Mouse (Mus musculus) WW6 (cell line): ENCODE results near the gene Copa.

Experiments used
- DNase-seq: peaks from one replicate; pipeline ENCODE4 v3.0.0-alpha.2; 2013; ENCODE audit warnings: low read depth, low spot score

Copa gene

DNA sequence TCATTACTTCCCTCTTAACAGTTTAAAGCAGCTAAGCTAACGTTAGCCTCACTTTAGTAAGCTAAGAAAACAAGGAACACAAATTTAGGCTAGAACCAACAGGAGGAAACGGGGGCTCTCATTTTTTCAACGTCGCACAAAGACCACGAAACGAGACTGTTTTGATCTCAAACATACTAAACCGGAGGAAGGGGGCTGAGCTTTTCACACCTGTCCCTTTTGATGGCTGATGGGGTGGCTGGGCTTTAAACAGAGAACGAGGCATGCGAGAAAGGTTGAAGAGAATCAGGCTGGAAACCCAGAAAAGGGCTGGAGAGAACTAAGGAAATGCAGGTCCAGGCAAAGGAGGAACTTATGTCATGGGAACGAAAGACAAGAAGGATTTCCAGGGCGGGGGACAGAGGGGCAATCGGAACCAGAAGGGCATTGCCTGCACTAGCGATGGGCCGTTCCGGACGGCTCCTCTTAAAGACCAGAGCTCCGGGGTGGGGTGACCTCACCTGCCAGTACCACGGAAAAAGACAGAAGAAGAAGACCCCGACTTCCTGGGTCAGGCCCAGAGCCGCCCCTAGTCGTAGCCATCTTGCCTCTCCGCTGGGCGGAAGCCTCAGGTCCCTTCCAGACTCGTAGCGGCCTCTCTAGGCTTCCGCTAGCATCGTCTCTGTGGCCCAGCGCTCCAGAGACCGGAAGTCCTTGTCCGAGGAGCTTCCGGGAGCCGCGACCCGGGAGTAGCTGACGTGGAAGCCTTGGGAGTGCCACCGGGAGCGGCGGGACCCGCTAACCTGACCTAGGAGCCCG, at the start of gene Copa, which contains the start of gene Ncstn:
Gene Copa (plus strand): TSS at position 429 of the 798 bp plus-strand sequence.
Gene Ncstn (minus strand): TSS at position 695 of the 798 bp plus-strand sequence.
- peak; percentile 74 for DNase-seq

DNA sequence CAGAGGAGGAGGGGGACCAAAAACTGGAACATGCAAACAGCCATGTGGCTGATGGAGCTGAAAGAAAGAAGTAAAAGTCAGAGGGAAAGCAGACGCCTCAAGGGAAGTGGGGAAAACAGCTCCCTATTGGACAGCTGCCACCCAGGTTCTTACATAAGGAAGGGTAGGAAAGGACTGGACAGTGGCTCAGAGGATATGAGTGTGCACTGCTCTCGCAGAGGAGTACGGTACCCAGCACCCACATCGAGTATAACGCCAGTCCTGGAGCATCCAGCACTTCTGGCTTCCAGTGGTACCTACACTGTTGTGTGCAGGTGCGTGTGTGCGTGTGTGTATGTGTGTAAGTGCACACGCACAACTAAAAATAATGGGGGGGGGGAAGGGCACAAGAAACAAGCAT, 35.9 kb upstream of the Copa start:
- no peak for DNase-seq

DNA sequence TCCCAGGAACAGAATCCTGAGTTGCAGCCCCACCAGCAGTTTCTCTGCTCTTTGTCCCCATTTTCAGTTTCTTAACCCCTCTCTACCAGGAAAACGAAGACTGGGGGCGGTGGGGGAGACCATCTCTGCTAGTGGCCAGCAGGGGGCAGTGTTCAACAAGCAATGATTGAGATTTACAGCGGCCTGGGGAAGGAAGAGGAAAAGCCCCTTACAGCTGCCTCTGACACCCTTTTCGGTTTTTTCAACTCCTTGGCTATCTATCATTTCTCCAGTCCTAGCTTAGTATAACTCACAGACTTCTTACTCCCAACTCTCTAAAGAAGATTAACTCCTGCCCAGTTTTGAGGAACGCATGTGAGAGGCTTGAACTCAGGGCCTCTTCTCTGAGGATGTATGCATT, 35.4 kb upstream of the Copa start:
- no peak for DNase-seq

DNA sequence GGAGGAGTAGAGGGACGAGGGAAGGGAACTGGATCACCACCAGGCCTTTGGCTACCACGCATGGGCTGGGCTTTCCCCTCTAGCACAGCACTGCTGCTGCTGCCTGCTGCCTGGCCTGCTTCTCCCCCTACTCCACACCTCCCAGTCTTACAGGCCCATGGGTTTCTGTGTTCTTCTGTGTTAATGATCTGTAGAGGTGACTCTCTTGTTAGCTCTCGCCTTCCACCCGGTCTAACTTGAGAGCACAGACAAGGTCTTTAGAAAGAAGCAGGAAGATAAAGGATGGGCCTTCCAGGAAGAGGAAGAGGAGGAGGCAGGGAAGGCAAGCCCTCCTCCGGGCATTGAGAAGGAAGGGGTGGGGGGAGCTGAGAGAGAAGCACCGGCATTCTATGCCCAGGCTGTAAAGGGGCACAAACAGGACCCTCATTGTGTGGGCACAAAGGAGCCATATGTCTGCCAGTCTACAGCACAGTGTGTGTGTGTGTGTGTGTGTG, 34.0 kb upstream of the Copa start:
- DNase-seq: no peak

DNA sequence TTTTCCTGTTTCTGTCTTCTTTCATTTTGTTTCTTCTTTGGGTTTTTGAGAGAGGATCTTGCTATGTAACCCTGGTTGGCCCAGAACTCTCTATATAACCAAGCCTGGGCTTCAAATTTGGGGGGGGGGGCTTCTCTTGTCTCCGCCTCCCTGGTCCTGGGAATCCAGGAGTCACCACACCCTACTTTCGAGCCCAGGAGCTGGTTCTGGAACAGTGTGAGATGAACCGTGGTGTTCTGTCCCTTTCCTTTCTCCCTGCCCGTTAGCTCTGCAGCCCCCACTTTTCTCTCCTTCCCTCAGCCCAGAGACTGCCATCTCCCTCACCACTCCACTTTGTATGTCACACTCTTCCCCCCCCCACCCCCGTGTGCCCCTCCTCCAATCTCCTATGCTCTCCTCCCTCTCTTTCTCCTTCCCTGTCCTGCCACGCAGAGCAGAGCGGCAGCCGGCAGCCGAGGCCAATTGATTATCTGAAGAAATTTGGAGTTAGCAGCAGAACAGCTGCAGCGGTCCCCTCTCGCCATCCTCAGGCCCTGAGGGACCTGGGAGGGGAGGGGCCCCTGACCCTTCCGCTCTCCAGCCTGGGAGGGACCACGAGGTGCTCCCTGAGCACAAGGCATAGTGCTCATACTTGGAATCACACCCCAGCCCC, 33.1 kb upstream of the Copa start:
- no peak for DNase-seq

DNA sequence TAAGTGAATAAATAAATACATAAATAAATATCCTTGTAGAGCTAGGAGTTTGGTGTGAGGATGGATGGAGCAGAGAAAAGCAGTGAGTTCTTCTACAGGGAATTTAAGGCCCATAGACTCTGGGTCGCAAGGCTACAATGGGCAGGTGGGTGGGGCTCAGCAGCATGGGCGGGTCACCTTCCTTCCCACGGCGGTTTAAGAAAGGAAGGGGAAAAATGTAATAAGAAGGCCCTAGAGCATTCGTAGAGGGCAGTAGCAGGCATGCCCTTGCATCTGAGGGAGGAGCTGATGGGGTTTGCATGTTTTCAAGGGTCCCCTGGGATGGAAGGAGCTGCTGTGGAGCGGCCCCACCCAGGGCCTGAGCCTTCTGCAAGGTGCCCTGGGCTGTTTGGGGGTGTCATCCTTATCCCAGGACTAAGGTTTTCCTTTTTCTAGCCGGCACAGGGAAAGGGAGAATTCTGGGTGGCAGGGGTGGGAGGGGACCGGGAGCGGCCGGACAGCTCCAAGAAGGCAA, 29.5 kb upstream of the Copa start:
- no peak for DNase-seq

DNA sequence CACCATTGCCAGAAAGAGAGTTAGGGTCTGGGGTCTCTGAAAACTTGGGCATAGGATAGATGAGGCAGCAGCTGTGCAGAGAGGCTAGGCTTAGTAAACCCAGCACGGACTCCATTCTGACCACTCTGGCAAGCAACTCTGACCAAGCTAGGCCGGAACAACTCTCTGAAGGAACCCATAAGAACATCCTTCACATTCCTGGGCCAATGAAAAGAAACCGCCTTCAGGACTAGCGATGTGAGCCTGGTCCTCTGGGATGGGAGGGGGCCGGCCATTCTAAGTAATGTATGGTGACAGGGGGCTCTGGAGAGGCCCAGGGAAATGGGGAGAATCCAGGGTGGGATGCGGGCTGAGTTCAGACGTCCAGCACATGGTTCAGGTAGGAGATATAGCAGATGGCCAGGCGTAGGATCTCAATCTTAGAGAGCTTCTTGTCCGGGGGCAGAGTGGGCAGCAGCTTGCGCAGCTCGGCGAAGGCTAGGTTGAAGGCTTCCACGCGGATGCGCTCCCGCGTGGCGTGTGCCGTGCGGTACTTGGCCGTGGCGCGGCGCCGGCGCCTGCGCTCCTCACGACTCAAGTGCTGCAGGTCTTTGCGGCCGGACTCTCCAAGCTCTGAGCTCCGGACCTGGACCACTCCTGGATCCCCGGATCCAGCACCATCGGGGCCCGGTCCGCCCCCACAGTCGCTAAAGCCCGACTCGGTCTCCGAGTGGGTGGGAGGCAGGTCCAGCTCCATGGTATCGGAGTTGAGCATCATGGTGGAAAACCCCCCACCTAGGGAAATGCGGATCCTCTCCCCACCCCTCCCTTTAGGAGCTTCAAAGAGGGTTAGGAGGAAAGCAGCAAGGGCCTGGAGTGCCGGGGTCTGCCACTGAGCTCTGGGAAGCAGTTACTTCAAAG, 28.5 kb upstream of the Copa start:
- no peak for DNase-seq

DNA sequence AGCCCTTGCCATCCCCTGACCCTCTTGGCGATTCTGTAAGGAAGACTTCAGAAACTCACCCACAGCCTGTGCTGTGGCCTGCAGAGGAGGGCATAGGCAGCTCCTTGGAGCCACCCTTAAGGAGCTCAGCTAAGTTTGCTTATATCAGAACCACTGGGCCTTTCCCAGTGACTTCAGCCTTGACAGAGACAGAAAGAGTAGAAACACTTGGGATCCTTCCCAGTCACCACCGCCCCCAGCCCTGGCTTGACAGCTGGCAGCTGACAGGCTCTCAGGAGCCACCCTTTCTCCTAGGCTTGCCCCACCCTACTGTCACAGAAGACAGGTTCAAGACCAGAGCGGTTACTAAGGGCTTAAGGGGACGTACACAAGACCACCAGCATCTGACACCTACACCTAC, 26.1 kb upstream of the Copa start:
- no peak for DNase-seq

DNA sequence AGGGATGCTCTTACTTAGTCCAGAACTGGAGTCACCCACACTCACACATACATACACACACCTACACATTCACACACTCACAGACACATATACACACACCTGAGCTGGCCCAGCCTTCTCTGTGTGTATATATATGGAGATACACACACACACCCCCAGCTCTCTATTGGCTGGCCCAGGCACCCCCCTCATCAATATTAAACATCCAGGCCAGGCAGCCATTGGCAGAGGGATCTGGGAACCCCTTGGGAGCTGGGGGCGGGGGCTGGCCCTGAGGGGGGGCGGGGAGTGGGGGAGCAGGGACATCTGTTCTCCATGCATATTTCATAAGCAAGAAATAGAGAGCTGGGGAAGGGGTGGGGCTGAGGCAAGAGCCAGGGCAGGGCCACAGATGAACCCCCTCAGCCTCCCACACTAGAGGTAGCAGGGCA, 24.8 kb upstream of the Copa start, which contains the start of gene Nhlh1:
Gene Nhlh1 (minus strand): TSS at position 83 of the 431 bp plus-strand sequence.
- DNase-seq: no peak

DNA sequence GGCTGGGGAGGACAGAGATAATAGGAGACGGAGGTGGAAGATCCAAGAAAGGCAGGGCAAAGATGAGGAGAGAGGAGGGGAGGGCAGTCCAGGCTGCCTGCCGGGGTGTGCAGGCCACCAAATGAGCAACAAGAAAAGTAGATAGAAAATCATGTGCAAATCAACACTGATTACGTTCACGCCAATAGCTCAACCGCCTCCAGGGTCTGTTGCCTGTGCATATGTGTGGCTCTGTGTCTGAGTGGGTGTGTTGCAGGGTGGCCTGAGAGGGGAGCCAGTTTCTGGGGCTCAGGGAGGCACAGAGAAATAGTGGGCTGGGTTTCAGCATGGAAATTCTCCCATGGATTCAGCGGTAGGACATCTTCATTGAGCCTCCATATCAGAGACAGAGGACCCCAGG, 24.0 kb upstream of the Copa start:
- no peak for DNase-seq

DNA sequence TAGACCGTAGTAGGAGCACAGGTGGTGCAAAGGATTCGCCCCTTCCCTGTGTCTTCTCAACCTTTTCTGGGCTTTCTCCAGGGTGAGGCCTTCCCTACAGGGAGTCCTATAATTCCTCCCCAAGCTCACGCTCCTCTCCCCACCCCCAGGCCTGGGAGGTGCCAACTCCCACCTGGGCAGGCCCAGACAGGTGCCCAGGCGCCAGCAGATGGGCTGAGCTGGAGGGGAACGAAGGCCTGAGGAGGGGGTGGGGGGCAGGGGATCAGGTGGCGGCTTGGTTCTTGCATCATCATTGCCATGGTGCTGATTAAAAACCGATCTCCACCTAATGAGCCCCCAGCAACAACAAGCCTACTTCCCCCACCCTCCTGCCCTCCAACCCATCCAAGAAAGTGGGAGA, 23.5 kb upstream of the Copa start:
- no peak for DNase-seq

DNA sequence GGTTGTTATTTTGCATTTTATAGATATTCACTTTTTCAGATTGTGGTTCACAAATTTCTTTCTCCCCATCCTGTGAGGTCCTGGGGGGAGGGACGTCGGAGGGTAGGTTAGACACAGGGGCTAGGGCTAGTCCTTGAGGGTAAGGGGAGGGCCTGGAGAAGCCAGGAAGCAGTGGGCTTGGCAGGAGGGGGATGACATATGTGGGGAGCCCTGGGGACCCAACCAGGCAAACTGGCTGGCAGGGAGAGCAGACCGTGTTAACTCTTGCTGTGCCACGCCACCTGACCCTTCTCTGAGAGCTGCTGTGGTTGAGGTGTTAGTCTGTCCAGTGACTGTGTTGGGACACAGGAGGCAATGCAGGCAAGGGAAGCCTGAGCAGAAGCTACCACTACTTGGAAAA, 21.7 kb upstream of the Copa start:
- no peak for DNase-seq

DNA sequence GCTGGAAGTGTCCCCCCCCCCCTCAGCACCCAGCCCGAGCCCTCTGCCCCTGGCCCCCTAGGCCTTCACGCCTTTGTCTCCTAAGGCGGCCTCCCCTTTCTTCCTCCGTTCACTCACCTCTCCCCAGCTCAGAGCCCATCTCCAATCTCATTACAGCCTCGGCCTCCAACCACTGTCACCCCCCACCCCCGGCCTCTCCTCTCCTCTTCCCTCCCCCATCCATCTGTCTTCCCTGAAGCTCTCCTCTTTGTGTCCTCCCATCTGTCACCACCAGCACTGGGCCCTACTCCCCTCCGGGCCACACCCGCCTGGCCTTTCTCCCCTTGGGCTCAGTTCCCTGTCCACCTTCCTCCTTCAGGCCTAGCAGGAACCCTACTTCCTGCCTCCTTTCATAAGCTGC, 21.1 kb upstream of the Copa start:
- DNase-seq: no peak

DNA sequence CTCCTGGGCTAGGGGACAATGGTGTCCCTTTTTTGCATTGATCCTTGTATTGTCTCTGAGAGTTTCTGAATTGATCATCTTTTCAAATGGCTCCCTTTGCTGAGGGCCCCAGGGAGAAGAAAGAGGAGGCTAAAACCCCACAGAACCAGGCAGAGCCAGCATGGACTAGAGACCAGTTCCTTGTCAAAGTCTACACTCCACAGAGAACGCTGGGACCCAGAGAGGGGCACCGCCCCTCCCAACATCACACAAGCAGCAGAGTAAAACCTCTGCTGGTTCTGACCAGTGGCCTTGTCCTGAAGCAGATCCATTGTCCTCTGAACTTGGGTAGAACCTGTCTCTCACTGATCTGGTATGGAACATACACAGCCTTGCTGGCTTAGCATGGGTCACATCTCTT, 20.2 kb upstream of the Copa start:
- DNase-seq: no peak

DNA sequence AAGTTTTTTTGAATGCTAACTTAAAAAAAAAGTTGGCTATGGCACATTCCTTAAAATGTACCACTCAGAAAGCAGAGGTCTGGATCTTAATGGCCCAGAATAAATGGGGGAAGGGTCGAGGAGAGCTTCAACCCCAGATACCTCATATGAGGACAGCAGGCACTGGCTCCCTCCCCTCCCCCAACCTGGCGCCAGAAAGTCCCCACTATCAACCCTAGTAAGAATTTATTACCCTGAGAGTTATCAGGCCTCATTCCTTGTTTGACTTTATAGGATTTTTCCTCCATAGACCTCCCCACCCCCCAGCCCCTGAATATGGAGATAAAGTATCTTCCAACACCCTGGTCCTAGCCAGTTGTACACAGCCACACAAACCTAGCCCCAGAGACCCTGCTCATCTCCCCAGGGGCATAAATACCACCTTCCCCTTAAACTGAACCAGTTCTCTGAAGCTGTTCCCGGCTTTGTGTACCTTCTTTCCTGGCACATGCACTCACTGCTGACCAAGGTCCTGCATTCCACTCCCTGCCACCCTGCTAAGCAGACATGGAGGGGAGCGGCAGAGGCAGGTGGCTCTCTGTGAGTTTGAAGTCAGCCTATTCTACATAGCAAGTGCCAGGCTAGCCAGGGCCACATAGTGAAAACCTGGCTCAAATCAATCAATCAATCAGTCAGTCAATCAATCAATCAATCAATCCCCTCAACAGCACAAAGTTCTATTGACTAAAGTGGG, 18.9 kb upstream of the Copa start:
- DNase-seq: no peak

DNA sequence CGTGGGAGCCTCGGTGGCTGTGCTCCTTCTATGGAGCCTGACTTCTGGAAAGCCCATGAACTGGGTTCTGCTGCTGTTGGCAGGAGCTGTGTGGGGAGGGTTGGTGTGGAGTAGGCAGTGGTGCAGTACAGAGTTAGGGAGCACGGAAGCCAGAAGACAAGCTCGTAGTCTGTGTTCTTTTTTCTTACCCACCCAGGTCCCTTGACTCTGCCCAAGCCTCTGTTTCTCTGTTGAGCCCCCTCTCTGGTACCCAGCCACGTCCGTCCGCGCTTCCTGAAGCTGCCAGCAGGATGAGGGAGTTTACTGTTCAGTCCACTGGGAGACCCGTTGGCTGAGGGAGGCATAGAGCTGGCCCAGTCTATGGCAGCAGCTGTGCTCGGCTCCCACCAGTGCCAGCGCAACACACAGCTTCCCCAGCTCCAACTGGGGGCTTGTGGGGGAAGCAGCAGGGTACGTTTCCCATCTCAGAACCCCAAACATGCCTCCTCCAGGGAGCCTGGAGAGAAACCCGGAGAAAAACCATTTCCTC, 17.7 kb upstream of the Copa start:
- no peak for DNase-seq

DNA sequence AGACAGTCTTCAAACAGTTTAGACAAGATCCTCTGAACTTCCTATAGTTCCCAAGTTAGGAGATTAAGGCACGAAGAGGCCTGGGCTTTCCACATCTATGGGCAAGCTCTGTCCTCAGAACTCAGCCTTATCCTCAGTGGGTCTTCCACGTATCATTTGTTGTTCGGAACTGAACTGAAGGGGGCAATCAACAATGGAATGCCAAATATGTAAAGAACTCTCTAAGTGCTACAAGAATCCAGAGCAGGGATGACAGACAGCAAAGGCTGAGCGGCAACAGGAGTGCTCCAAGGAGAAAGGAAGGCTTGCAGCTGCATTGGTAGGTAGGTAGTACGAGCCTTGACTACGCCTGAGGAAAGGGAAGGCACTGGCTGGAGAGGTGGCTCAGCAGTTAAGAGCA, 12.1 kb upstream of the Copa start:
- no peak for DNase-seq

DNA sequence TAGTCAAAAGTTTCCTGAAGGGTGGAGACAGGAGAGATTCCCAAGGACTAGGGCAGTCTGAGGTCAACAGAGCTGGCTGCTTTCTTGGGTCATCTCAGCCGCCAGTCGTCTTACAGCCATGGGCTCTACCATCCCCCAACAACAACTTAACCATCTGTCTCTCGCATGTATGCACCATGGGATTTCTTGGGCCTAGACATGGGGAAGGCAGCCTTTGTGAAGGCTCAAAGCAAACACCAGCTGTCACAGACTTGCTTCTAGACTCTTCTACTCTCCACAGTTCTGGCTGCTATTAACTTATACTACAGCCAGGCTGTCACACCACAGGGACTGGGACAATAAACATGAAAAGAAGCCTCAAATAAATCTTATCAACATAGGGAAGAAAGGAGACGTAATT, 10.8 kb upstream of the Copa start:
- no peak for DNase-seq

DNA sequence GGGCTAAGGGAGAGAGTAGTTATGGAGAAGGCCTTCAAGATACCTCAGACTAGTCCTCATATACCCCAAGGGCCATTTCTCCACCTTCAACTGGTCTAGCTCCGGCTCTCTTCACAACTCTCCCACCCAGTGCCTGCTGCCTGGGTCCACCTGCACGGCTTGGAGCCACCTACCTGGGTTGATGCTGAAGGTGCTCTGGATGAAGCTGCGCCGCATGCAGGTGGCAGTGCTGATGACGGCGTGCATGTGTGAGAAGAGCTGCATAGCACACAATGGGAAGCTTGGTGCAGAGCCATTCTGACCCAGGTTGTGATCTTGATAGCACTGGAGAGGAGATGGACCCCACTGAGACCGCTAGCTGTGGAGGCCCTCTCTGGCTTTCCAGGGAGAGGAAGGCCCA, 9.7 kb upstream of the Copa start:
- no peak for DNase-seq

DNA sequence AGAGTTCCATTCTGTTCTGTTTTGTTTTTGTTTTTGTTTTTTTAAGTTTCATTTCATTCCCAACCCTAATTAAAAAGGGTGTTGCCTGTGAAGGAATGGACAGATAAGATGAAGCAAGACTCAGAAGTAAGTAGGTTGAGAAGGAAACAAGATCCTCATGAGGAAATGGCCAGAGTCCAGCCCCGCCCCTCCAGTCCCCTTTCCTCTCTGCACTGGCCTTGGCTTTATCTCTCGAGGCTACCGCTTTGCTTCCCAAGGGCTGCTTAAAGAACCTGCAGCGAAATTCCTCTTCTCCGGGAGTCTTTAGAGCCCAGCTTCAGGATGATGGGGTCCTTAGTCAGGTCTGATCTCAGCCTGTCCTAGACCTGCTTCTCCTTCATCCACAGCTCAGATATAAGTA, 4.3 kb upstream of the Copa start:
- DNase-seq: no peak

DNA sequence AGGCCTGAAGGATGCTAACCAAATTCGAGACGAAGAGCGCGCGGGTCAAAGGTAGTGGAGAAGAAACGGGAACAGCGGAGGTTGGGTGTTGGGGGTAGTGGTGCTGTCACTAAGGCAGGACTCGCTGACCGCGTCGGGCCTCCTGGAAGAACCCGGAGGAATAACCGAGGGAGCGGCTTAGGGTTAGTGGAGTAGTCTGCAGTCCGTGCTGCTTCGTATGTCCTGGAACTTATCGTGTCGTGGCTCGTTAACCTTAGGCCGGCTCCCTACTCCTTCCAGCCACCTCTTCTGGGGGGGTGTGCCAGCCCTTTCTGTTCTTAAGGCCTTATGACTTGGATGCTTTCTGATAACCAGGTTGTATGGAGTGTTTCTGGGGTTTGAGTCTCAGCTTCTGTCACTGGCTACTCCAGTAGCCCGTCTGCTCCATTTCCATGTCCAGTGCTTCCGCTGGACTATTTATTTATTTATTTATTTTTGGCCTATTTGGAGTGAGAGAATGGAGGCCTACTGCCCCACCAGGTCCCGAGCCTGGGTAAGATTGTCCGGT, 643 bp downstream of the Copa start:
- no peak for DNase-seq
